In genomic region chr1:58303726-58304125, GRCm38 (mm10) we compare ENCODE assay signal across 10 mouse cellular contexts. TPM values are rescaled to one million over a fixed set of nuclear protein-coding genes. Genes with fewer than 3 reads are reported as not detected.
DNase-seq lines count a peak whose midpoint lies in the region; ATAC-seq lines count a peak whose summit lies in the region.
"Had no signal": no experiment of that assay in that cellular context is flagged by ENCODE, and none has a peak within 500 bp of the region (broad histone marks: within the 10 kb centered on the region; RNA-seq: fewer than 3 reads in every experiment).

No protein-coding gene starts in this region.

- H3K9ac ChIP-seq in limb, embryonic 13.5 days = no peak overlapping the region
- H3K9ac ChIP-seq in stomach, embryonic 14.5 days (replicated peaks; ENCODE audit: low read depth, low read length) = no peak overlapping the region

- 84% methylated on average over 4 of the region's 4 CpGs for WGBS in heart, embryonic 10.5 days
- 78% methylated on average over 4 of the region's 4 CpGs for WGBS in limb, embryonic 13.5 days
- WGBS in stomach, embryonic 14.5 days = 49% methylated on average over 4 of the region's 4 CpGs

- H3K4me2 ChIP-seq in limb, embryonic 13.5 days (replicated peaks) = no peak overlapping the region
- no peak overlapping the region for H3K4me2 ChIP-seq in stomach, embryonic 14.5 days (replicated peaks; ENCODE audit: low read depth, low read length)

- no peaks in the 10 kb centered on the region for H3K9me3 ChIP-seq in heart, embryonic 10.5 days
- H3K9me3 ChIP-seq in limb, embryonic 13.5 days = no peaks in the 10 kb centered on the region
- H3K9me3 ChIP-seq in stomach, embryonic 14.5 days (ENCODE audit: control insufficient read depth, low read depth, low read length) = no peaks in the 10 kb centered on the region

- H3K4me1 ChIP-seq in heart, embryonic 10.5 days = peaks cover 19% of the 10 kb centered on the region
- peaks cover 6% of the 10 kb centered on the region; the same call in 1 of the 2 replicates for H3K4me1 ChIP-seq in limb, embryonic 13.5 days
- peaks cover 14% of the 10 kb centered on the region; the same call in 1 of the 2 replicates for H3K4me1 ChIP-seq in stomach, embryonic 14.5 days (ENCODE audit: control insufficient read depth, insufficient read depth, low read length)

- no peak overlapping the region for H3K27ac ChIP-seq in heart, embryonic 10.5 days
- H3K27ac ChIP-seq in limb, embryonic 13.5 days = no peak overlapping the region
- peak overlapping the region; percentile 71 for H3K27ac ChIP-seq in stomach, embryonic 14.5 days (ENCODE audit: low read length)

- H3K4me3 ChIP-seq in heart, embryonic 10.5 days = no peak overlapping the region
- H3K4me3 ChIP-seq in limb, embryonic 13.5 days = no peak overlapping the region
- no peak overlapping the region for H3K4me3 ChIP-seq in stomach, embryonic 14.5 days (ENCODE audit: low read depth, low read length)

- H3K36me3 ChIP-seq in heart, embryonic 10.5 days = no peaks in the 10 kb centered on the region
- no peaks in the 10 kb centered on the region for H3K36me3 ChIP-seq in limb, embryonic 13.5 days
- H3K36me3 ChIP-seq in stomach, embryonic 14.5 days (ENCODE audit: control insufficient read depth, insufficient read depth, low read length) = no peaks in the 10 kb centered on the region

- peaks cover 12% of the 10 kb centered on the region; the same call in 1 of the 2 replicates for H3K27me3 ChIP-seq in heart, embryonic 10.5 days (ENCODE audit: insufficient read depth, poor library complexity, severe bottlenecking)
- H3K27me3 ChIP-seq in limb, embryonic 13.5 days = no peaks in the 10 kb centered on the region
- H3K27me3 ChIP-seq in stomach, embryonic 14.5 days (ENCODE audit: control insufficient read depth, insufficient read depth, low read length) = no peaks in the 10 kb centered on the region
- H3K27me3 ChIP-seq: Patski had no signal

- ATAC-seq in limb, embryonic 13.5 days (ENCODE audit: low FRiP score, low read depth) = 0 out of 2 replicates have a peak, but pooled peaks have one; percentile 45
- ATAC-seq in stomach, embryonic 14.5 days (ENCODE audit: insufficient number of reproducible peaks, insufficient read depth, low FRiP score, low read depth) = peak; percentile 70; the same call in 1 of the 2 replicates
- ATAC-seq: Patski had no signal

- DNase-seq in heart, adult 18-20 months = peak; percentile 52 to 70
- no peak for DNase-seq in heart, embryonic 10.5 days (ENCODE audit: low spot score)
- DNase-seq in adipocyte (ENCODE audit: low spot score) = peak; percentile 76
- no peak for DNase-seq in MN1 (ENCODE audit: low spot score)
- DNase-seq in c-Kit-positive CD71-positive TER-119-positive erythroid progenitor cells, embryonic 14.5 days (ENCODE audit: low spot score) = no peak
- no peak for DNase-seq in cerebellum, adult 8-10 months

RNA-seq across cellular contexts. Expression of gene Aox2, which starts 25.6 kb away (rescaled TPM):
- total RNA-seq in heart, adult 18-20 months (2021) = under 1 TPM in 1 of 2 experiments, not detected in 1; 0.05 TPM
- 0.05 TPM in 1 of 2 replicates, not detected in the other for polyA plus RNA-seq in heart, embryonic 10.5 days (2016; fragmentation: Nextera tagmentation; extraction: Ambion mirVana)
- 0.04 and 0.09 TPM in 2 replicates for polyA plus RNA-seq in limb, embryonic 13.5 days (2015; fragmentation: Nextera tagmentation; extraction: Ambion mirVana)
- polyA plus RNA-seq in stomach, embryonic 14.5 days (2014; fragmentation: Nextera tagmentation; extraction: Ambion mirVana) = 0.10 TPM in 2 replicates
- polyA plus RNA-seq: heart, embryonic 14.5 days had no signal

Comparison
In these comparisons a context has a peak if more than half of its experiments do, and no peak if none do; other contexts are left out.
1. DNase-seq: peak in heart, adult 18-20 months (2 of 2) and adipocyte (single experiment); none in heart, embryonic 10.5 days (single experiment), MN1 (single experiment), c-Kit-positive CD71-positive TER-119-positive erythroid progenitor cells, embryonic 14.5 days (single experiment) and cerebellum, adult 8-10 months (single experiment).